Comparison of ENCODE assay signal across 28 mouse cellular contexts in the genomic region with DNA sequence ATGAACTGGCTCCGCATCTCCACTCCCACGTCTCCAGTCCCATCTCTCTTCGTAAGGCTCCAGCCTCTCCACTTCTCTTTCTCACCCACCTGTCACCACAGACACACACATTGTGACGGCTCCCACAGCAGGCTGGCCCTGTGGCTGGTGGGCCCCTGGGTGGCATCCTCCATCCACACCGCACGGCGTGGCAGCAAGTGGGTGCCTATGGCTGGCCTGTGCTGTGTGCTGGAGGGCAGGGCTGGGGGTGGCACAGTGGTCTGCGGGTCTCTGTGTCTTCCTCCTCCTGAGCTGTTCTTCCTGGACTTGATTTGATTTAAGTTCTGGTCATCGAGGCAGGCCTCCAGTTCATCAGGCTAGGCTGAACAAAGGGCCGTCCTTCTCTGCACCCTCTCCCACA. TPM values are rescaled to one million over a fixed set of nuclear protein-coding genes. Genes with fewer than 3 reads are reported as not detected.
DNase-seq lines count a peak whose midpoint lies in the region; ATAC-seq and TF ChIP-seq lines count a peak whose summit lies in the region.
"Had no signal": no experiment of that assay in that cellular context is flagged by ENCODE, and none has a peak within 500 bp of the region (broad histone marks: within the 10 kb centered on the region; RNA-seq: fewer than 3 reads in every experiment).

No protein-coding gene starts in this region.

- DNase-seq in embryonic facial prominence, embryonic 10.5 days (ENCODE audit: low spot score) = no peak
- no peak for DNase-seq in hindbrain, postnatal 0 days (ENCODE audit: low spot score)
- DNase-seq in kidney, postnatal 14 days = no peak
- no peak for DNase-seq in lung, postnatal 14 days
- DNase-seq: adrenal gland, adult 2 months; adrenal gland, adult 8-10 months; adrenal gland, postnatal 10 days; adrenal gland, postnatal 14 days; adrenal gland, postnatal 25 days; adrenal gland, postnatal 36 days; B cell, adult 2 months; cerebellum, adult 11 months; cerebellum, adult 11-12 months had no signal

- no peaks in the 10 kb centered on the region for H3K27me3 ChIP-seq in embryonic facial prominence, embryonic 13.5 days
- no peaks in the 10 kb centered on the region for H3K27me3 ChIP-seq in embryonic facial prominence, embryonic 10.5 days (replicated peaks; ENCODE audit: low read depth, poor library complexity, severe bottlenecking)
- no peaks in the 10 kb centered on the region for H3K27me3 ChIP-seq in hindbrain, embryonic 15.5 days
- no peaks in the 10 kb centered on the region for H3K27me3 ChIP-seq in hindbrain, postnatal 0 days (ENCODE audit: insufficient read depth, low read length)
- H3K27me3 ChIP-seq in kidney, embryonic 16.5 days (ENCODE audit: insufficient read depth, low read length) = no peaks in the 10 kb centered on the region
- H3K27me3 ChIP-seq in lung, embryonic 15.5 days = no peaks in the 10 kb centered on the region
- H3K27me3 ChIP-seq: Patski had no signal

- no peak overlapping the region for H3K9ac ChIP-seq in embryonic facial prominence, embryonic 13.5 days
- H3K9ac ChIP-seq in hindbrain, embryonic 15.5 days = no peak overlapping the region
- no peak overlapping the region for H3K9ac ChIP-seq in hindbrain, postnatal 0 days (replicated peaks; ENCODE audit: low read length)
- no peak overlapping the region for H3K9ac ChIP-seq in kidney, embryonic 16.5 days (replicated peaks; ENCODE audit: low read length)
- H3K9ac ChIP-seq in lung, embryonic 15.5 days = no peak overlapping the region

- H3K4me1 ChIP-seq in embryonic facial prominence, embryonic 13.5 days = no peaks in the 10 kb centered on the region
- no peaks in the 10 kb centered on the region for H3K4me1 ChIP-seq in embryonic facial prominence, embryonic 10.5 days
- H3K4me1 ChIP-seq in hindbrain, embryonic 15.5 days (replicated peaks) = no peaks in the 10 kb centered on the region
- H3K4me1 ChIP-seq in hindbrain, postnatal 0 days (ENCODE audit: insufficient read depth, low read length) = no peaks in the 10 kb centered on the region
- peaks cover 10% of the 10 kb centered on the region for H3K4me1 ChIP-seq in kidney, embryonic 16.5 days (ENCODE audit: insufficient read depth, low read length)
- H3K4me1 ChIP-seq in lung, embryonic 15.5 days = no peaks in the 10 kb centered on the region

- 90% methylated on average over 10 of the region's 10 CpGs for WGBS in embryonic facial prominence, embryonic 13.5 days
- 91% methylated on average over 10 of the region's 10 CpGs for WGBS in embryonic facial prominence, embryonic 10.5 days
- 93% methylated on average over 10 of the region's 10 CpGs for WGBS in hindbrain, embryonic 15.5 days
- 94% methylated on average over 10 of the region's 10 CpGs for WGBS in hindbrain, postnatal 0 days
- 87% methylated on average over 10 of the region's 10 CpGs for WGBS in kidney, embryonic 16.5 days
- WGBS in lung, embryonic 15.5 days = 91% methylated on average over 10 of the region's 10 CpGs

- TF ChIP-seq CTCF in hindbrain, postnatal 0 days (IDR thresholded peaks at IDR 0.05; ENCODE audit: low read depth) = no peak

- no peaks in the 10 kb centered on the region for H3K9me3 ChIP-seq in embryonic facial prominence, embryonic 13.5 days
- H3K9me3 ChIP-seq in embryonic facial prominence, embryonic 10.5 days = no peaks in the 10 kb centered on the region
- no peaks in the 10 kb centered on the region for H3K9me3 ChIP-seq in hindbrain, embryonic 15.5 days
- no peaks in the 10 kb centered on the region for H3K9me3 ChIP-seq in hindbrain, postnatal 0 days (ENCODE audit: low read length)
- H3K9me3 ChIP-seq in kidney, embryonic 16.5 days (ENCODE audit: low read length) = no peaks in the 10 kb centered on the region
- no peaks in the 10 kb centered on the region for H3K9me3 ChIP-seq in lung, embryonic 15.5 days
- H3K9me3 ChIP-seq: G1E had no signal

- H3K27ac ChIP-seq in embryonic facial prominence, embryonic 13.5 days = no peak overlapping the region
- H3K27ac ChIP-seq in embryonic facial prominence, embryonic 10.5 days (replicated peaks) = no peak overlapping the region
- H3K27ac ChIP-seq in hindbrain, embryonic 15.5 days (replicated peaks) = no peak overlapping the region
- H3K27ac ChIP-seq in hindbrain, postnatal 0 days = no peak overlapping the region
- H3K27ac ChIP-seq in kidney, embryonic 16.5 days (ENCODE audit: low read length) = no peak overlapping the region
- no peak overlapping the region for H3K27ac ChIP-seq in lung, embryonic 15.5 days

- no peak overlapping the region for H3K4me2 ChIP-seq in embryonic facial prominence, embryonic 13.5 days
- no peak overlapping the region for H3K4me2 ChIP-seq in hindbrain, embryonic 15.5 days
- H3K4me2 ChIP-seq in hindbrain, postnatal 0 days (ENCODE audit: low read depth, low read length) = no peak overlapping the region
- no peak overlapping the region for H3K4me2 ChIP-seq in kidney, embryonic 16.5 days (replicated peaks; ENCODE audit: low read depth, low read length)
- no peak overlapping the region for H3K4me2 ChIP-seq in lung, embryonic 15.5 days

- H3K4me3 ChIP-seq in embryonic facial prominence, embryonic 13.5 days = no peak overlapping the region
- no peak overlapping the region for H3K4me3 ChIP-seq in embryonic facial prominence, embryonic 10.5 days
- no peak overlapping the region for H3K4me3 ChIP-seq in hindbrain, embryonic 15.5 days
- no peak overlapping the region for H3K4me3 ChIP-seq in hindbrain, postnatal 0 days (ENCODE audit: low read length)
- H3K4me3 ChIP-seq in kidney, embryonic 16.5 days (ENCODE audit: low read length) = no peak overlapping the region
- no peak overlapping the region for H3K4me3 ChIP-seq in lung, embryonic 15.5 days

- 0 out of 2 replicates have a peak, but pooled peaks have one; percentile 61 for ATAC-seq in embryonic facial prominence, embryonic 13.5 days (ENCODE audit: insufficient number of reproducible peaks, insufficient read depth, low FRiP score, low TSS enrichment, low read depth)
- peak; percentile 51; the same call in 1 of the 2 replicates for ATAC-seq in hindbrain, embryonic 15.5 days (ENCODE audit: low FRiP score, low read depth)
- no peak for ATAC-seq in hindbrain, postnatal 0 days
- 0 out of 2 replicates have a peak, but pooled peaks have one; percentile 57 for ATAC-seq in kidney, embryonic 16.5 days (ENCODE audit: low FRiP score, low TSS enrichment)
- ATAC-seq in lung, embryonic 15.5 days (ENCODE audit: borderline replicate concordance, extremely low read depth, low FRiP score, low TSS enrichment) = peak; percentile 27; the same call in 1 of the 2 replicates
- ATAC-seq: Patski had no signal

- no peaks in the 10 kb centered on the region for H3K36me3 ChIP-seq in embryonic facial prominence, embryonic 13.5 days
- H3K36me3 ChIP-seq in embryonic facial prominence, embryonic 10.5 days (replicated peaks) = no peaks in the 10 kb centered on the region
- H3K36me3 ChIP-seq in hindbrain, embryonic 15.5 days = no peaks in the 10 kb centered on the region
- no peaks in the 10 kb centered on the region for H3K36me3 ChIP-seq in hindbrain, postnatal 0 days (ENCODE audit: insufficient read depth, low read length)
- H3K36me3 ChIP-seq in kidney, embryonic 16.5 days (ENCODE audit: insufficient read depth, low read length) = no peaks in the 10 kb centered on the region
- no peaks in the 10 kb centered on the region for H3K36me3 ChIP-seq in lung, embryonic 15.5 days
- H3K36me3 ChIP-seq: G1E had no signal

RNA-seq across cellular contexts. Expression of a gene that starts 35.8 kb away (rescaled TPM):
- 6.7 and 8.0 TPM in 2 replicates for polyA plus RNA-seq in embryonic facial prominence, embryonic 13.5 days (2015; fragmentation: Nextera tagmentation; extraction: Ambion mirVana)
- 5.0 and 5.1 TPM in 2 replicates for polyA plus RNA-seq in embryonic facial prominence, embryonic 10.5 days (2016; fragmentation: Nextera tagmentation; extraction: Ambion mirVana)
- 20.8 and 22.9 TPM in 2 replicates for polyA plus RNA-seq in hindbrain, embryonic 15.5 days (2015; fragmentation: Nextera tagmentation; extraction: Ambion mirVana)
- total RNA-seq in hindbrain, postnatal 0 days (2014; rRNA removed) = 27.7 and 29.3 TPM in 2 replicates
- 23.9 and 24.2 TPM in 2 replicates for polyA plus RNA-seq in hindbrain, postnatal 0 days (2015; fragmentation: Nextera tagmentation; extraction: Ambion mirVana)
- polyA plus RNA-seq in kidney, embryonic 16.5 days (2015; fragmentation: Nextera tagmentation; extraction: Ambion mirVana) = 15.4 and 16.5 TPM in 2 replicates
- 1.3 and 2.1 TPM in 2 replicates for polyA plus RNA-seq in lung, embryonic 15.5 days (2015; fragmentation: Nextera tagmentation; extraction: Ambion mirVana)
- total RNA-seq: G1E, MEL had no signal
- polyA plus RNA-seq: G1E had no signal

RNA-seq across cellular contexts. Expression of a gene that starts 55.7 kb away (rescaled TPM):
- not detected in 2 replicates for polyA plus RNA-seq in embryonic facial prominence, embryonic 13.5 days (2015; fragmentation: Nextera tagmentation; extraction: Ambion mirVana)
- polyA plus RNA-seq in embryonic facial prominence, embryonic 10.5 days (2016; fragmentation: Nextera tagmentation; extraction: Ambion mirVana) = not detected in 2 replicates
- polyA plus RNA-seq in hindbrain, embryonic 15.5 days (2015; fragmentation: Nextera tagmentation; extraction: Ambion mirVana) = not detected in 2 replicates
- not detected in 2 replicates for total RNA-seq in hindbrain, postnatal 0 days (2014; rRNA removed)
- polyA plus RNA-seq in hindbrain, postnatal 0 days (2015; fragmentation: Nextera tagmentation; extraction: Ambion mirVana) = not detected in 2 replicates
- polyA plus RNA-seq in kidney, embryonic 16.5 days (2015; fragmentation: Nextera tagmentation; extraction: Ambion mirVana) = not detected in 2 replicates
- polyA plus RNA-seq in lung, embryonic 15.5 days (2015; fragmentation: Nextera tagmentation; extraction: Ambion mirVana) = not detected in 2 replicates
- total RNA-seq: adrenal gland, adult 18-20 months; adrenal gland, adult 2 months; adrenal gland, adult 8-10 months; adrenal gland, postnatal 10 days; adrenal gland, postnatal 14 days; adrenal gland, postnatal 25 days; adrenal gland, postnatal 36 days; adrenal gland, postnatal 4 days; CH12.LX; ES-E14; G1E; MEL had no signal
- polyA plus RNA-seq: activated CD4-positive, CD25-positive, alpha-beta regulatory T cell, adult 4 months; adrenal gland, adult 2 months; brain, embryonic 14.5 days; C2C12; CD4-positive, CD25-positive, alpha-beta regulatory T cell, adult 4 months; G1E; Patski had no signal
